Mouse (Mus musculus): ENCODE results near the gene Tmem38b. TPM values are rescaled to one million over a fixed set of nuclear protein-coding genes. Genes with fewer than 3 reads are reported as not detected.

Gene Tmem38b
- total RNA-seq, 1 experiment from 2014 or later = 32.6 TPM

- no peak for DNase-seq
Measured at GRCm38 (mm10) chr4:53828914-53829313, 3.1 kb downstream of the Tmem38b start.

- no peak for DNase-seq
Measured at GRCm38 (mm10) chr4:53830016-53830415, 4.2 kb downstream of the Tmem38b start.

GRCm38 (mm10) chr4:53830579-53830978 lies 4.7 kb downstream of the Tmem38b start:
- DNase-seq = peak; percentile 19

- no peak for DNase-seq
Measured at GRCm38 (mm10) chr4:53832321-53832720, 6.5 kb downstream of the Tmem38b start.

- DNase-seq = no peak
Measured at GRCm38 (mm10) chr4:53836978-53837377, 11.1 kb downstream of the Tmem38b start.

- DNase-seq = peak; percentile 51
Measured at GRCm38 (mm10) chr4:53840158-53840870, 14.5 kb downstream of the Tmem38b start.

GRCm38 (mm10) chr4:53843553-53843952 lies 17.7 kb downstream of the Tmem38b start:
- DNase-seq = no peak

GRCm38 (mm10) chr4:53844835-53845619 lies 19.2 kb downstream of the Tmem38b start:
- peak; percentile 62 for DNase-seq

- DNase-seq = no peak
Measured at GRCm38 (mm10) chr4:53845656-53846055, 19.8 kb downstream of the Tmem38b start.

GRCm38 (mm10) chr4:53846326-53846725 lies 20.5 kb downstream of the Tmem38b start:
- no peak for DNase-seq

- no peak for DNase-seq
Measured at GRCm38 (mm10) chr4:53847541-53847940, 21.7 kb downstream of the Tmem38b start.

- DNase-seq = no peak
Measured at GRCm38 (mm10) chr4:53848308-53848707, 22.5 kb downstream of the Tmem38b start.

GRCm38 (mm10) chr4:53848816-53849215 lies 23.0 kb downstream of the Tmem38b start:
- no peak for DNase-seq

- no peak for DNase-seq
Measured at GRCm38 (mm10) chr4:53849804-53850203, 24.0 kb downstream of the Tmem38b start.

- no peak for DNase-seq
Measured at GRCm38 (mm10) chr4:53853333-53853732, 27.5 kb downstream of the Tmem38b start.

- no peak for DNase-seq
Measured at GRCm38 (mm10) chr4:53859944-53860343, 34.1 kb downstream of the Tmem38b start.

GRCm38 (mm10) chr4:53862101-53862500 lies 36.3 kb downstream of the Tmem38b start:
- no peak for DNase-seq

GRCm38 (mm10) chr4:53864098-53864820 lies 38.4 kb downstream of the Tmem38b start:
- no peak for DNase-seq

GRCm38 (mm10) chr4:53866459-53866858 lies 40.6 kb downstream of the Tmem38b start:
- DNase-seq = no peak

- DNase-seq = peak; percentile 20
Measured at GRCm38 (mm10) chr4:53878542-53879417, 52.9 kb downstream of the Tmem38b start.

- no peak for DNase-seq
Measured at GRCm38 (mm10) chr4:53882921-53883682, 57.3 kb downstream of the Tmem38b start.

Measured in adrenal gland, postnatal 14 days (tissue).